Mouse (Mus musculus): ENCODE measurements around the gene Ddx17. TPM values are rescaled to one million over a fixed set of nuclear protein-coding genes. Genes with fewer than 3 reads are reported as not detected.

Ddx17 gene
- total RNA-seq, 2 experiments from 2014 or later = 446 to 452 TPM

DNA sequence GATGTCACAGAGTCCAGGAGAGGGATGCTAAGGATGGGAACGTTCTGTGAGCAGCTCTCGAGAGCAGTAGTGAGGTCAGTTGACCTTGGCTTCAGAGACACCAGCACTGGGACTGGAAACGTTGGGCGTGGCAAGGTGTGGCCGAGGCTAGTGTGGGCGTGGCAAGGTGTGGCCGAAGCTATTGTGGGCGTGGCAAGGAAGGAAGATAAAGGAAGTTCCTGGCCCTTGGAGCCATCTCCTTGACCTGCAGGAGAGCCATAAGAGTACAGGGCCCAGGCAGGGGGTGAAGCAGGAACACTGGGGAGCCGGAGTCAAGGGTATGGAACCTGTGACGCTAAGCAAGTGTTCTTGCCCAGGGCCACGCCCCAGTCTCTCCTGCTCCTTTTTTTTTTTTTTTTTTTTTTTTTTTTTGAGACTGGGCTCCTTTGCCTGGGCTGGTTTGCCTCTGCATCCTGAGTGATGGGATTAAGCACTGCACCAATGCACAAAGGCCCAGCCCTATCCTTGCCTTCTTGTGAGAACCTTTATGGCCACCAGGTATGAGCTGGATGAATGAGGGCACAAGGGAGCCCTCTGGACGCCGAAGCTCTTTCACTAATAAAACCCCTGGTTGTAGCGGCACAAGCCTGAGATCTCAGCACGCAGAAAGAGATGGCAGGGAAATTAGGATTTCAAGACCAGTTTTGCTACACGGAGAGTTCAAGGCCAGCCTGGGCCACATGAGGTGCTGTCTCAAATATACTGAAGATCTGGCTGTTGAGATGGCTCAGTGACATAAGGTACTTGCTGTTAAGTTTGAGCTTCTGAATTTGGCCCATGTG, 26.9 kb downstream of the Ddx17 start:
- intact Hi-C loops (cut with DNase I) = no loop called here
- DNase-seq = no peak

DNA sequence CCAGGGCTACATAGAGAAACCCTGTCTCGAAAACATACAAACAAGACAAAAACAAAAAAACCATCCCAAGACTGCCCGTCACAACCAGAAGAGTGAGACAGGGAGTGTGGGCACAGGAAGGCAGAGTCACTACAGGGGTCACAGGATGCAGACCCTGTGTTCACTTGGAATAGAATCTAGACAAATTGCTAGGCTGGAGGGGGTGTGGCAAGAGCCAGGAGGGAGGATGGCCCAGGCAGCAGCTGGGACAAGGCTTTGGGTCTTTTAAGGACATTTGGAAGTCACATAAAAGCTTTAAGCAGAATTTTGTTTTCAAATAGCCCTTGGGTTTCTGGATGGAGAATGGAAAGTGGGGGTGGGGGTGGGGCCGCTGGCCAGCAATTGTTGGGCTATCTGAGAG, 28.0 kb downstream of the Ddx17 start:
- intact Hi-C loops (cut with DNase I) = no loop called here
- no peak for DNase-seq

DNA sequence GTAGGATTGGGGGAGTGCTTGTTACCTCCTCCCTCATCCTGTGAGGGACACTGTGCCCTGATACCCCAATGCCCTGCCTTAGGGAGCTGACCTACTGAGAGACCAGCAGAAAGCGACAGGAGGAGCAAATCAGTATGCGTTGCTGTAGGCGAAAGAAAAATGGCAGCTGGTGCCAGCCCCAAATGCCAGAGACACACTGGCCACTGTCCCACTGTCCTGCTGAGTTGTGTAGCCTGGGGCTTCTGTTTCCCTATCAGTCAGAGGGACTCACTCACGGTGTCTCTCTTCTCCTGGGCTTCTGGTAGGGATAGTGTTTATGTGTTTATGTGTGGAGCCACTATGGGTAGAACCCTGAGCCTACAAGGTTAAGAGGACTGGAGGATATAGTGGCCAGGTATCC, 28.8 kb downstream of the Ddx17 start:
- intact Hi-C loops (cut with DNase I) = no loop called here
- peak; percentile 62 for DNase-seq

DNA sequence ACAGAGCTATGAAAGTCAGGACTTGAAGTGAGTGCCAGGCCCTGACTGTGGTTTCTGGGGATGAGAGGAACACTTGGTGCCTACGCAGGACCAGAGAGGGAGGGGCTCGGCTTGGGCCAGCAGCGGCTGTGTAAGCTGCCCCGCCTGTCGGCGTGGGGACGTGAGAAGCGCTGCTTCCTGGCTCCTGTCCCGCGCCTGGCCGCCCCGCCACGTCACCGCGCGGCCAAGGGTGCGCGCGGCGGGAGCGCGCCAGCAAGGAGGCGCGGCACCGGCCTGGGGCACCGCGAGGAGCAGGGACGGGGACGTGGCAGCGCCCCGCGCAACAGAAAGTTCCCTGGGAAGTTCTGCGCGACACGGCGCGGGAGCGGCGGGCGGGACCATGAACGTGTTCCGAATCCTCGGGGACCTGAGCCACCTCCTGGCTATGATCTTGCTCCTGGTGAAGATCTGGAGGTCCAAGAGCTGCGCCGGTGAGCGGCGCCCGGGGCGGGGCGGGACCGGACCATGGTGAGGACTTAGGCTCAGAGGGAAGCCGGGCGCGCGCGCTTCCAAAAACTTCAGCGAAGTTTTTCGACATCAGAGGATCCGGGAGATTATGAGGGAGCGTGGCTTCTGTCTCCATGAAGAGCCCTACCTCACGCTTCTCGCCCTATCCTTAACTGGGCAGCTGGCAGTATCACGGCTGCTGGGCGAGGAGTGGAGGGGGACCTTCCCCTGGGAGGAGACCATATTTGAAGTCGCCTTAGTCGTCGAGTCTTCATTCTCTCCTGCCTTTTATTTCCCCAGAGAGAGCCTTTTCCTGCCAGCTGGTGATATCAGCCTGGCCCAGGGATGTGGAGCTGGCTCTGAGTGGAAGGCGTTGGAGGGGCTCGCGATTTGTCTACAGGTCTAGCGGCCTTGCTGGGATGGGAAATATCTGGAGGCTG, 30.1 kb downstream of the Ddx17 start, which contains the start of gene Kdelr3:
Gene Kdelr3, plus strand, starts transcription at position 241 of the 926 bp plus-strand sequence.
- intact Hi-C loops (cut with DNase I) = no loop called here
- DNase-seq = peak; percentile 58

DNA sequence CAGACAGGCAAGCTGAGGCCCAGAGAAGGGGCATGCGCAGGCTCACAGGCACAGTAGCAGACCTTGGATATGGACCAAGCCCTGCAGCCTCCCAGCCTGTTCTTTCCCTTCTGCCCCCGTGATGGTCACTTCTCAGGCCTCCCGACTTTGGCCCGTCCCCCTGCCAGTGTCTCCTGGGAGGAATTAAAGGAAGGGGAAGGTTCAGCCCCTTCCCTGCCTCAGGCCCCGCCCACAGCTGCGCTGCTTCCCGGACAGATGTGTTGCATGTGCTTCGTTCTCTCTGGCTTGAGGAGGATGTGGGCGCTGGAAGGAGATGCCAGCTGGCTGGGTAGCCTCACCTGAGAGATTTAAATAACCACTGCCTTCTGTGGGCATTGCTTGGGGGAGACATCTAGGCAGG, 32.6 kb downstream of the Ddx17 start:
- intact Hi-C loops (cut with DNase I) = no loop called here
- no peak for DNase-seq

DNA sequence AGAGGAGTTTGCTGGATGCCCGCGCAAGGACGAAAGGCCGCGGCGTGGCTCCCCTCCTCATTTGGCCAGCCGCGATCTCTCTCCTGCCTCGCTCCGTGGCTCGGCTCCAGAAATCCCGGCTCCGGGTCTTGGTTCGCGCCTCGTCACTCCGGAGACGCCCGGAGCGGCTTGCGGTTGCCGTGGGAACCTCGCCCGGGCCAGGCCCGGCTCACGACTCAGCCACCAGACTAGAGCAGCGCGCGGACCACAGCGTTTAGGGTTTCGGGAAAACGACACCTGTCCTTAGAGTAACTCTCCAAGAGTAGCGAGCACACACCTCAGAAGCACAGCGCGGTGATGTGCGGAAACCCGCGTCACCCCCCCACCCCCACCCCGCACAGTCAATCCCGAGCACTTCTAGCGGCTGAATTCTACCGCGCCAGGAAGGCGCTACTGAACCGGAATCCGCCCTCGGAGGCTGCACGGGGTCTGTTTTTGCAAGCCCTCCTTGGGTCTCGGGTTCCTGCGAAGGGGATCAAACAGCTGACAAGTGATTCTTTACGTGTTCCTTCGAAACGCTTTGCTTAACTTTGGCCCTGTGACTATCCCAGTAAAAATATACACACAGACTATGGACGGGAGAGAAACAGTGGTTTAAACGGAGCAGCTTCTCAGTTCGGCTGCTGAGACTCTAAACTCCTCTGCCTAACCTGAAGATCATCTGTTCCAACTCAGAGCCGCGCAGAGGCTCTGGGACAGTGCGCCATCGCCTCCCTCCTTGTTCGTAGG, 34.8 kb downstream of the Ddx17 start:
- intact Hi-C loops (cut with DNase I) = no loop called here
- peak; percentile 93 for DNase-seq

DNA sequence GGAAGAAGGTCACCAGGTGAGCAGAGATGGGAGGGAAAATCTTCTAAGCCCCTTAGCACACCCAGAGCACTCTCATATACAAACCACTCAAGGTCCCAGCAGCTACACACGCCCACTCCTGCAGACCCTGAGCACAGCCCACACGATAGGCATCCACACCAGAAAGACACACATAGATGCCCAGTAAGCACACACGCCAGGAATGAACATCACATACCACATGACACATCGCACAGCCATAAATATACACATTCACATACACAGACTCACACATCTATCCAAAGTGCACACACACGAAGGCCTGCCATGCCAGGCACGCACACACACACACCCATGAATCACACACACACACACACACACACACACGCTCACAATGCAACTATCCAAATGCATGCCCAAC, 36.1 kb downstream of the Ddx17 start:
- intact Hi-C loops (cut with DNase I) = no loop called here
- no peak for DNase-seq

DNA sequence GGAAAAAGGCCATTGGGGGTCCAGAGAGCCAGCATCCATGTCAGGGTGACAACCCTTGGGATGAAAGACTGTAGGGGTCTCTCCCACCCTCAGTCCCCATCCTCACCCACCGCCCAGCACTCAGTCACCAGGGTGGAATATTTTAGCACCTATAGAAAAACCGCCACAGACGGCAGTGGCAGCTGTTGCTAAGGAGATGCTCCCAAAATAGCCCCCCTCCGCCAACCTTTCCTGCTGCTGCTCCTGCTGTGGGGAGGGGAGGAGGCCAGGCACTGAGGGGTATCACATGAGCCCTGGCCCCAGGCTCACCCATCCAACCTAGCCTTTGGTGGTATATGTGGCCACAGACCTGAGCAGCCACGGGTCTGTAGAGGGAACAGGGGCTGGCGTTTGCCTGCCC, 36.5 kb downstream of the Ddx17 start:
- intact Hi-C loops (cut with DNase I) = no loop called here
- DNase-seq = no peak

DNA sequence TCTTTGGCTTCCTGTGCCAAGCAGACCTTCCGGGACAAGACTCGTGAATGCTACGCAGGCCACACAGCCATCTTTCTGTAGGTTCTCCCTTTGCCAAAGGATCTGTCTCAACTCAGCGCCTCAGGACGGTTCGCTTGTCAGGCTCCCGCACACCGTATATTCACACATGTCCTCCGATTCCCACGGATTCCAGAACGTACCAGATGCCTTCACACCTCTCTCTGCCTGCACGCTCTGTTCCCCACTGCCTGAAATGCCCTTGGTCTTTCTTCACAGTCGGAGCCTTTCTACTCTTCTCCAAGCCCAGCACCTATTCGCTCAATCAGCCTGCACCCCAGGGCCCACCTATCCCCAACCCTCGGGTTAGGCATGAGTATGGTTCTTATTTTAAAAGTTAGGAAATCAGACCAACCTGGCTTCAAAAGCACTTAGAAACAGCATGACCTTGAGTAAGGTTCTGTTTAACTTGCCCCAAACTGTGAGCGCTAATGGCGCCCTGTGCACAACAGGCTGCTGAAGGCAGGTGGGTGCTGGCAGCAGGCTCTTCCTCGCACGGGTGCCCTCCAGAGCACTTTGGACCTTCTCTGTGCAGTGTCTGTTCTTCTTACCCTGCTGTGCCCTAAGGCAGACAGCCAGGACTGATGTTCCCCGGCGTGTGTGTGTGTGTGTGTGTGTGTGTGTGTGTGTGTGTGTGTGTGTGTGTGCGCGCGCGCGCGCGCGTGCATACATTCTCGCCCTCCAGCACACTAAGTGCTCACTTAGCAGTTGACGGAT, 39.3 kb downstream of the Ddx17 start:
- no peak for DNase-seq
- intact Hi-C loops (cut with DNase I) = no loop called here

DNA sequence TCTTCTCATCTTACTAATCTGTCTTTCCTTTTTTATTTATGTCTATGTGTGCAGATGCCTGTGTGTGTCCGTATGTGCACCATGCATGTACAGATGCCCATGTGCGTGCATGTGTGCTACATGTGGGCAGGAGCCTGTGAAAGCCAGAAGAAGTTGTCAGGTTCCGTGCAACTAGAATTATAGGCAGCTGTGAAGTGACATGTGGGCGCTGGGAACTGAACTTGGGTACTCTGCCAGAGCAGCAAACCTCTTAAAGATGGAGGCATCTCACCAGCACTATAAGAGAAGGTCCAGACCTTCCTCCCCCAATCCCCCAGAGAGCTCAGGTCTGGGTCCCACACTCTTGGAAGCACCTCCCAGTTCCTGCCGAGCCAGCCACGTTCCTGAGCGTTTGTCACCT, 40.1 kb downstream of the Ddx17 start:
- intact Hi-C loops (cut with DNase I) = no loop called here
- no peak for DNase-seq

DNA sequence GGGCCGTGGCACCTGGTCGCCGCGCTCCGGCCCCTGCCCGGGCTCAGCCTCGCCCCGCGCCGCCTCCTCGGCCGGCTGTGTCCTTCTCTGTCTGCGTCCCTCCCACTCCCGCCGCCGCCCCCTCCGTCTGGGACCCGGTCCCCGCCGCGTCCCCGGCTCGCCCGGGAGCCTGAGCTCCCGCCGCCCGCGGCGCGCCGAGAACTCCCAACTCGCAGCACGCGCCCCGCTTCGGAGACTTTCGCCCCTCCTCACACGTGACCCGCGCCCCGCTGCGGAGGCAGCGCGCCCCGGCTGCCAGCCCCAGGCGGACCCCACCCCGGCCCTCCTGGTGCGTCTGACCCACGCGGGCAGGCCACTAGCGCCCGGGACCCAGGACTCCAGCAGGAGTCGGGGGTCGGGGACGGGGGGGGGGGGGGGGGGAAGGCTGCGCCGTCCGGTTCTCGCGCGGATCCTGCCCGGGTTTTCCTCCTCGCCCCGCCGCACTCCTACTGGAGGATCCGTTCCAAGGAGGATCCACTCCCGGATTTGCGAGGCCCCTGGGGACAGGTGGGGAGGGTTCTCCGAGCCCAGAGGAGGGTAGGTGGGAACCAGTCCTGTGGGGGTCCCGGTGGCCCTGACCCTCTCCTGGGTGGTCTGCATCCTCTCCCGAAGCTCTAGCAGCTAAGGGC, 40.8 kb downstream of the Ddx17 start:
- DNase-seq = peak; percentile 75
- intact Hi-C loops (cut with DNase I) = no loop called here

DNA sequence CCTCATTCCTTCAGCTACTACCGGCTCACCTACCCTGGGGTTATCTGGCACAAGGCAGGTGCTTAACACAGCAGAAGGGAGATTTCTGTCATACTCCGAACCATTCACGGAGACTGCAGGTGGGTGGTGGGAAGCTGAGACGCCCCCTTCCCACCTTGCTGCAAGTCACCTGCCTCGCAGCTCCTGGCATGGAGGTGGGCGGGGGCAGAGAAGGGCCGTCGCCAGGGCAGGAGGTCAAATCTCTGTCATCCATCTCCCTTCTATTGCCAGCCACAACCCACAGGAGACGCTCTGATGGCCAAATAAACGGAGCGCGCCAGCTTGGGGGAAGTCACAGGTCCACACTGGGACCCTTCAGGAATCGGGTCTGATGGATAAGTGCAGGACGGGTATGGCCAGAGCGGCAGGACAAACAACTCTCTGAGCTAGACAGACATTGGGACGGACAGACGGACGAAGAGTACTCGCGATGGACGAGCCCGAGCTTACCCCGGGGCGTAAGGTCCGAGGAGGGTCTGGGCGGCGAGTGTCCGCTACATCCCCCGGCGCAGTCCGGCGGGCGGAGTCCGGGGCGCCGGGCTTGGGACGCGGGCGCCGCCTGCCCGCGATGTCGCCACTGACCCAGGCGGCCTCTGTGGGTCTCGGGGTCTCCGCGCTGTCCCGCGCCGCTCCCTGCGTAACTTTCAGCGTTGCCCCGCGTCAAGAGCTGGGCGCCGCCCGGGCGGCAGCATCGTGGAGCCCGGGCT, 41.7 kb downstream of the Ddx17 start, which contains the start of gene Kcnj4:
Gene Kcnj4, minus strand, starts transcription at position 535 of the 746 bp plus-strand sequence.
- intact Hi-C loops (cut with DNase I) = no loop called here
- DNase-seq = no peak

DNA sequence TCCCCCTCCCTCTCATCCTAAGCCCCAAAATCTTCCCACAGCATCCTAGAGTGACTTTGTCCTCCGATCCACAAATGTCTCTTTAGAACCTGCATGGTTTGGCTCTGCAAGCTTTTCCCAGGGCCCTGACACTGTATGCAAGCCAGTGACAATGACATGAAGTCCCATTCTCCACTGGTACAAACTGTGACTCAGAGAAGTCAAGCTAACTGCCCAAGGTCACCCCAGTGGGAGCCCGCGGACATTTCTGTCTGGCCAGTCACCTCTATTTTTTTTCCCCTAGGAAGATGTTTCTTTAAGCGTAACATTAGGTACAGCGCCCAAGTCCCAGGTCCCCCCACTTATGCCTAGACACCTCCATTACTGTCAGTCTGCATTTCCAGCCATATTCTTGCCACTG, 43.1 kb downstream of the Ddx17 start:
- intact Hi-C loops (cut with DNase I) = no loop called here
- DNase-seq = no peak

DNA sequence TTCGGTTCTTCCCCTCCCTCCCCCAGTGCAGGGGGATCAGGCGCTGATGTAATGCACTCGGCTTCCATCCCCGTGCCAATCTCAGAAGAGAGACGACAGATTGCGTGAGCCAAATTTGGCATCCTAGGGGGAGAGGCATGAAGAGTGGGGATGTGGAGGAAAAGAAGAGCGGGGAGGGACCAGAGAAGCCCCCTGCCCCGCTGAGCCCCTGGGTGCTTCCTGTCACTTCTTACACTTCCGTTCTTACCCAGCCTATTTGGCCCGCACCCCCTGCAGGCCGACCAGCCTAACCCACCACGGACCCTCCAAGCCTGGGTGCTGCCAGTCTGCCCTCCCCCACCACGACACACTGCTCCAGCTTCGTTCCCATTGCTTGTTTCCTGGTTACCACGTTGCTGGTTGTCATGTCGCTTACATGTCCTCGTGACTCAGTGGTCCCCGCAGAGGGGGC, 43.6 kb downstream of the Ddx17 start:
- DNase-seq = no peak

DNA sequence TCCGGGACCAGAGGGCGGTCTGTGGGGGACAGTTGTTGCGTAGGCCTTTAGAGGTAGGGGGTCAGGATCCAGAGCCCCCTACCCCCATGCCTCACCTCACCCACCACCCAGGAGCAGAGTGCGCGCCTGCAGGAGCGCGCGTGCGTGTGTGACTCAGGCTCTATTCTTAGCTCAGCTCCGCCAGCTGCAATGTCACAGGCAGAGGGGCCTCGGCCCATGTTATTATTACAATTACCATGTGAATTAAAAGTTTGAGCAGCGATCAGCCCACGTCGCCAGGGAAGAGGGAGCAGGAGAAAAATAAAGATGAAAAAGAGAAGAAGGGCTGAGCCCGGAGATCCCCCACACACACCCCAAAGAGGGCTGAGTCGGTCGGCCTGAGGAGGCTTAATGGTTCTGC, 46.4 kb downstream of the Ddx17 start:
- intact Hi-C loops (cut with DNase I) = no loop called here
- no peak for DNase-seq

More for the DNA sequence above, 43.6 kb downstream of the Ddx17 start:
- intact Hi-C loops (cut with DNase I) = no loop called here

DNA sequence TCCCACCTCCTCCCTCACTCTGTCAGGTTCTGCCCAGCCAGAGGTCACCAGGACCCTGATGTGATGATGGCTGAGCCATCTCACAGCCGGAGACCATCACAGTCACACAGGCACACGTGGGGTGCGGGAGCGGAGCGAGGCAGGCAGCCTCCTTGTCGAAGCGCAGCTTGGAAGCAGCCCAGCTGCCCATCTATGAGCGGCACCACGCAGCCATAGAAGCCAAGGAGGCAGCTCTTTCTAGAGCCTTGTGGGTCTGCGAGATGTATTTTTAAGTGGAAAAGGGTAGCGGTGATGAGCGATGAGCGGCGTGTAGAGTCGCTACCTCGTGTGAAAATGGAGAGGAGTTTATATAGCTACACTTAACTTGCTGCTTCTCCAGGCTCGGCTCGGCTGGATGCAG, 53.0 kb downstream of the Ddx17 start:
- DNase-seq = no peak
- intact Hi-C loops (cut with DNase I) = no loop called here

DNA sequence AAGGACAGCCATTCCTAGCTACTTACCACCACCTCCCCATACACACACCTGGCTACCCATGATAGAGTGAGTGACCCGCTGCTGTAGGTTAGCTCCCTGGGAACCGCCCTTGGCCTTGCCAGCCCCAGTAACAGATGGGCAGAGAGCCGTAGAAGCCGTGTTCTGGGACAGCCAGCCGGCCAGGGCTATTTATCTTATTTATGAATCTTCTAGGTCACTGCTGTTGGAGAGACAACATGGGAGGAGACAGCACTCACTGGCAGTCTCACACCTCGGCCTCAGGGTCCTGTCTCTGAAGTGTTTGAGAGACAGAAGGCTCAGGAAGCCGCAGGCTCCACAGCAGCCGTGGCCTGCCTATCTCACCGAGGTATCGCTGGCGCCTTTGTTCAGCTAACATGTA, 57.1 kb downstream of the Ddx17 start:
- intact Hi-C loops (cut with DNase I) = no loop called here
- no peak for DNase-seq

DNA sequence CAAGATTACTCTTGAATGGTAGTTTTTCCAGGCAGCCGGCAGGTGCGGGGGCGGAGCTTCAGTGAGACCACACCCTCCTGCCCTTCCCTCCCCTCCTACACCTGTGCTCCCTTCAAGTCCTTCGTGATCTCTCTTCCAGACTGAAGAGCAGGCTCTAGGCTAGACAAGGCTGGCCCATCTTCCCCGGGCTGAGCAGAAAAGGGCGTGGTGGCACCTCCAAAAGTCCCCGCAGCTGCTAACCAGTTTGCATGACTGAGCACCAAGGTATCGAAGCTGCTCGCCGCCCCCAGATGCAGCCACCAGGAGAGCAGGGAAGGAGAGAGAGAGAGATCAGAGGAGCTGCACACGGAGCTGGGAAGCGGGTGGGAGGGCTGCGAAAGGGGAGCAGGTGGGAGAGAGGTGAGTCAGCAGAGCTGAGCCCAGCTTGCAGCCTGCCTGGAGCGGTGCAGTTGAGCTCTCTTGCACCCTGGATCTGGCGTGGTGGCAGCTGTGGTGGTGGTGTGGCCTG, 65.3 kb downstream of the Ddx17 start:
- intact Hi-C loops (cut with DNase I) = no loop called here
- no peak for DNase-seq
